Mouse (Mus musculus) c-Kit-positive CD71-positive TER-119-positive erythroid progenitor cells, embryonic 14.5 days (primary cell): ENCODE measurements around the gene Cfap44.

ENCODE experiments used
- DNase-seq: peaks from one replicate; pipeline ENCODE4 v3.0.0-alpha.2; 2013; ENCODE audit warnings: low spot score

Gene Cfap44

GRCm38 (mm10) chr16:44394577-44395243 is at the start of gene Cfap44:
TSS of gene Cfap44 (plus strand) at chr16:44394796.
- peak; percentile 42 for DNase-seq

- peak; percentile 90 for DNase-seq
These were observed 47.3 kb upstream of the Cfap44 start, which contains the start of gene Spice1 for GRCm38 (mm10) chr16:44347071-44347901. TSS of gene Spice1 (plus strand) at chr16:44347121.

DNA sequence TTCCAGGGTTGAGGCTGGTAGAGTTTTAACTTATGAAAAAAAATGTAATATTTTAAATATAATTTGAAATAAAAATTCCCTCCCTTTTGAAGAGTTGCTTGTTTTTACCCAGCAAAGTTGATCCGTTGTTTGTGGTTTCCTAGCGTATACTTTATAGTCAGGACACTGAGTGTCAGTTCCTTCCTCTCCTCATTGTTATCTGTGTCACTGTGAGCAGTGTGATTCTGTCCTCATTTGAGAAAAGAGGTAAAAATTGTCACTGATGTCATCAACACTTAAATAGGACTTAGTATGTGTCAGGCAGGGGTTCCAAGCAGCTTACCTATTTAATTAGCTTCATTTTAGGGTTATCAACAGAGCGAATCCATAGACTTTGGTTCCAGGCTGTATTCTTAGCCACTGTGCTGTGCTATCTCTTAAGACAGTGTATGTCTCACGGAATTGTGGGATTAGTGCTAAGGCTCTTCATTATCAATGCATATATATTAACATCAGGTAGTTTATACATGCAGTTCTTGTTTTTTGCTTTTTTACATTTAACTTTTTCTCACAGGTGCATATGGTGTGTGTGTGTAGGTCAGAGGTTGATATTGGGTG is 44.7 kb upstream of the Cfap44 start:
- DNase-seq: no peak

GRCm38 (mm10) chr16:44356291-44356690 is 38.3 kb upstream of the Cfap44 start:
- DNase-seq: no peak

DNA sequence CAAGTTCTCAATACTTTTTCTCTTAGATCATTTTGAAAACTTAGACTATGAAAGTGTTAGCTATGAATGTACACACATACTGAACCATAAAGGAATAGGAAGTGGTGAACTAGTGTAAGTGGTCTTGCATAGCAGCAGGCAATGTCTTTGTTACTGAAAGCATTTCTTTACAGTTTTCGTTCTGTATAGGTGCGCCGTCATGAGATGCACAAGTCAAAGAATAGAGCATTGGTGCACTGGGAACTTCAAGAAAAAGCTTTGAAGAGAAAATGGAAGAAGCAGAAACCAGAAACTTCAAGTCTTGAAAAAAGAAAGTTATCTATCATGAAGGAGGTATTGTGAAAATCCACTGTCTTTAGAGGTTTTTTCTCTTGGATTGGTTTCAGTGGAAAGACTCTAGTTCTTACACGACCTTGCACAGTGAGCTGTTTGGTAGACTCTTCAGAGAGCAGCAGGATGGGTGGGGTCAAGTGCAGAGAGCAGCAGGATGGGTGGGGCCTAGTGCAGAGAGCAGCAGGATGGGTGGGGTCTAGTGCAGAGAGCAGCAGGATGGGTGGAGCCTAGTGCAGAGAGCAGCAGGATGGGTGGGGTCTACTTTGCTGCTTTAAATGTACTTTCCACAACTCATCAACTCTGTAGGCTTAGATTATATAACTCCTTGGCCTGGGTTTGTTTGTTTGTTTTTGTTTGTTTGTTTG is 36.9 kb upstream of the Cfap44 start:
- peak; percentile 85 for DNase-seq

DNA sequence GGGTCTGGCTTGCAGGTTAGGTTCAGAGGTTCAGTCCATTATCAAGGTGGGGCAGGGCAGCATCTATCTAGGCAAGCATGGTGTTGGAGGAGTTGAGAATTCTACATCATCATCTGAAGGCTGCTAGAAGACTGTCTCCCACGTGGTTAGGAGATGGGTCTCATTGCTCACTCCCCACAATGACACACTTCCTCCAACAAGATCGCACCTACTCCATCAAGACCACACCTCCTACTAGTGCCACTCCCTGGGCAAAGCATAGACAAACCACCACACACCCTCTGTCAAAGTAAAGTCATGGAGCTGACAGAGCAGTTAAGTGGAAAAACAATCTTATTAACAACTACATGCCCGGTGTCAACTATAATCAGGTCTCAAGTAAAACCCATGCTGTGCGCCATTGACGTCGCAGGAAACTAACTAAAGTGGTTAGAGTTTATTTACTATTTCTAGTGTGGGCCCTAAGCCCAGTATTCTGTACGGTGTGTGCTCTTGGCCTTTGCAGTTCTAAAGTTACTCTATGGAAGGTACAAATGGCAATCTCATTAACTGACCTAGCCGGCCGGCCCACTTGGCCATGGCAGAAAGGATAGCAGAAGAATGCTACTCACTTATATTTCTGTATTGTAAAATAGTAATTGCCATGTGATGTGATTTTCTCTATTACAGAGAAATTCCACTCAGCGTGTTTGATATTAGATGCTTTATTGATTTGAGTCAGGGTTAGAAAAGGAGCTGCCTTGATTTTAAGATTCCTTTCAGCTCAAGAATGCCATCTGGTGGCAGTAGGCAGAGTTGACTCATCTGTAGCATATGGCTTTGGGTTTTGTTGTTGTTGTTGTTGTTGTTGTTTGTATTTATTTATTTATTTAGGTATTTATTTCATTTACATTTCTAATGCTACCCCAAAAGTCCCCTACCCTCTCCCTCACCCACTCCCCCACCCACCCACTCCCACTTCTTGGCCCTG is 32.4 kb upstream of the Cfap44 start:
- peak; percentile 40 for DNase-seq

- DNase-seq: no peak
These were observed 29.1 kb upstream of the Cfap44 start for GRCm38 (mm10) chr16:44365522-44365921.

DNA sequence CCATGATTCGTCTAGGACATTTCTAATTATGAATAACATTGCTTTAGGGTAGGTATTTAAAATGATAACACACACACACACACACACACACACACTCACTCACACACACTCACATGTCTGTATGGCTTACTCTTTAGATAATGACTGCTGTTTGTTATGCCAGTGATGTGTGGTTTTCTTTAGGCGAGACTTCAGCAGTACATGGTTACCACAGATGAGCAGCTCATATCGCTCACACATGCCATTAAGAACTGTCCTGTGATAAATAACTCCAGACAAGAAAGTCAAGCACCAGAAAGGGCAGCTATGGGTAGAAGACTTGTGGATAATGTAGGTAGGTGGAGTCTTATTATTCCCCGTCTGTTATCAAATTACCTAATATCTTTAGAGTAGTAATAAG is 19.1 kb upstream of the Cfap44 start:
- no peak for DNase-seq

DNA sequence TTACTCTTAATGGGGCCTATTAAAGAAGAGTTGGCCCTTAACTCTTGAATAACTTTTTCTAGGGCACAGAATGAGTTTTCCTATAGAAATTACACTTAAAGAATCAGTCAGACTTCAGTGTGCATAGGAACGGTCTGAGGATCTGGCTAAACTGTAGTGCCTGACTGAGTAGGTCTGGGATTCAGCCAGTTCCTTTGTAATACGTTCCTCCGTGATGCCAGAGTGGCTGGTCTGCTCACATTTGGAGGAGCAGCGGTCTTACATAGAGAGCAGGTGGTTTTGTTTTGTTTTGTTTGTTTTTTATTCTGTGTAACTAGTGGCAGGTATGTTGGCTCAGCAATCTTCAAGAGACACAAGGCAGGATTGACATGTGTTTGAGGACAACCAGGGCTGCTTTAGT is 14.6 kb upstream of the Cfap44 start:
- DNase-seq: no peak

DNA sequence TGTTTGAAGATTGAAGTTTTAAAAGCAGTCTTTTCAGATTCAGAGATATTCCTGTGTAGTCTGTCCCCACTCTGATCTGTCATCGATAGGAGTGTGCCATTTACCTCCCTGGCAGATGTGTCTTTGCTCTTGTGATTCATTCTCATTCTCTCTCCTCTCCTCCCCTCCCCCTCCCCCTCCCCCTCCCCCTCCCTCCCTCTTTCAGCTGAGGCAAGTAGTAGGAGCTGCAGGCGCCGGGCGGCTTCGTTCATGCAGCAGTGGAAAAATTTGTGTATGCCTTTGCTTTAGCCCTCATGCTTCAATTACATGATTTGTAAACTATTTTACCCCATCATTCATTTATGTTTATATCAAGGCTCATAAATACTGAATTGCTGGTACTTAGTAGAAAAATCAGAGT is 13.0 kb upstream of the Cfap44 start:
- DNase-seq: no peak

DNA sequence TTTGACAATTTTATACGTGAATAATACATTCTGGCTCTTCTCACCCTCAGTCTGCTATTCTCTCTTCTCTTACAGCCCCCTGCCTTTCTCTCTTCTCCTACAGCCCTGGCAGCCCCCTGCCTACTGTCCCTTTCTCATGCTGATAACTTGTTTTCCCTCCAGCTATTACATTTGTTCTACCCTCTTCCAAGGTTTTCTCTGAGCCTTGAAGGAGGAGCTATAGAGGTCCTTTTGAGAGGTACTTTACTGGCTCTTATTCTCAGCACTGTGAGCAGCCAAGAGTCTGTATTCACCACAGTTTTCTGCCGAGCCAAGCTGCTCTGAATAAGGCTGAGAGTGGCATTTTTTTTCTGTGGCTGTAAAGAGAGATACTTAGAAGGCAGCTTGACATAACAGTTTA is 11.0 kb upstream of the Cfap44 start:
- no peak for DNase-seq

GRCm38 (mm10) chr16:44384251-44384650 is 10.3 kb upstream of the Cfap44 start:
- no peak for DNase-seq

GRCm38 (mm10) chr16:44391877-44392548 is 2.6 kb upstream of the Cfap44 start:
- peak; percentile 62 for DNase-seq

DNA sequence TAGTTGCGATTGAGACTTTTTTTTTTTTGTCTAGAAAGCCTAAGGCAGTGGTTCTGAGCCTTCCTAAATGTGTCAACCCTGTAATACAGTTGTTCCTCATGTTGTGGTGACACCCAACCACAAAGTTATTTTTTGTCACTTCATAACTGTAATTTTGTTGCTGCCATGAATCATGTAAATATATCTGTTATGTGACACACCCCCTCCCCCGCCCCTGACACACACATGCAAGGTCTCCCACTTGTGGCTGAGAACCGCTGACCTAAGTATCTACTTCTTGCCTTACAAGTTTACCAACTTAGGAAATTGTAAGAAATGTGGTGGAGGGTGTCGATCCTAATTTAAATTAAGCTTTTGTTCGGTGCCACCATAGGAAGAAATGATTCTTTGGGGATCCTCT is 10.3 kb downstream of the Cfap44 start:
- no peak for DNase-seq

DNA sequence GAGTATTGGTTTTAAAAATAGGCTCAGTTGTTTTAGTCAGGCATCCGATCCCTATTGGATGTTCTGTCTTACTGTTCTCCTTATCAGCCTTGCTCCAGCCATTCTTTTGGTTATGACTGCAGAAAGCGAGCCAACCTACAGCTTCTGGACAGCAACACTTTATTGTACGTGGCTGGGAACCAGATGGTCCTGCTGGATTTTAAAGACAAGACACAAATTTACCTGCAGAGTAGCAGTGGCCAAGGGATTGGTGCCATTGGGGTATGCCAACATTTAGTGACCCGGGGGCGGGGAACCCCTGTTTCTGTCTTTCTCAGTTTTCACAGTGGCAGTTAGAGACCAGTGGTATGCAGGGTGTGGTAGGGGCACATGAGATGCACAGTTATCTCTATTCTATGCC is 12.6 kb downstream of the Cfap44 start:
- DNase-seq: no peak

DNA sequence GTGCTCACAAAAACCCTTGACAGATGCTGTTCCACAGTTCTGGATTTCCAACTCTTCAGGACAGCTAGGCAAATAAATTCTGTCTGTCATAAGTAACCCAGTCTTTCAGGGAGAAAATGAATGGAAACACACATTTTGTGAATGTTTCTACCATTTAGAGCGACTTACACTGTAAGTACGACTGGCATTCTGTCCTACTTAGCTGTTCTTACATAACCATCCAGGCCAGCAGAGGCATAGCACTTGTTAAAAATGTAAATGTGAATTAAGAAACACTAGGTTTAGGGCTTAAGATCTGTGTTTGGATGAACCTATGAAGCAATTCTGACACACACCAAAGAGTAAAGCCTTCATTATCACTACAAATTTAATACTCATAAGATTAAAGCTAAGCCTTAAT is 13.7 kb downstream of the Cfap44 start:
- no peak for DNase-seq

- DNase-seq: no peak
These were observed 15.6 kb downstream of the Cfap44 start for GRCm38 (mm10) chr16:44410176-44410575.

- DNase-seq: no peak
These were observed 23.0 kb downstream of the Cfap44 start for GRCm38 (mm10) chr16:44417596-44417995.

- no peak for DNase-seq
These were observed 27.1 kb downstream of the Cfap44 start for GRCm38 (mm10) chr16:44421735-44422134.

GRCm38 (mm10) chr16:44423499-44423898 is 28.9 kb downstream of the Cfap44 start:
- DNase-seq: no peak

DNA sequence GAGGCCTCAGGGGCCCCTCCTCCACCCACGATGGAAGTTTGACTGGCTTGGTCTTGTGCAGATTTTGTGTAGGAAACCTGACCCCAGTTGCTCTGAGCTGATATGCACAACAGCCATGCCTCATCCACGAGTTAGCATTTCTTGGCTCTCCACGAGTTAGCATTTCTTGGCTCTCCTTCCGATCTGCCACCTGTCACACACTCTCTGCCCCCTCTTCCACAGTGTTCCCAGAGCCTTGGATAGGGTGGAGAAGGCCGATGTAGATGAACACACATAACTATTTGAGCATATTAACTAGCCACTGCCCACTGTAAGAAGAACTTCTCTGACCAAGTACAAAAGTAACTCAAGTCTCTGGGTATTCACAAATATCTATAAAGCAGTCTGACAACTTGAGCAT is 33.9 kb downstream of the Cfap44 start:
- DNase-seq: no peak
